Mouse (Mus musculus): ENCODE data around the gene Amt.

DNA sequence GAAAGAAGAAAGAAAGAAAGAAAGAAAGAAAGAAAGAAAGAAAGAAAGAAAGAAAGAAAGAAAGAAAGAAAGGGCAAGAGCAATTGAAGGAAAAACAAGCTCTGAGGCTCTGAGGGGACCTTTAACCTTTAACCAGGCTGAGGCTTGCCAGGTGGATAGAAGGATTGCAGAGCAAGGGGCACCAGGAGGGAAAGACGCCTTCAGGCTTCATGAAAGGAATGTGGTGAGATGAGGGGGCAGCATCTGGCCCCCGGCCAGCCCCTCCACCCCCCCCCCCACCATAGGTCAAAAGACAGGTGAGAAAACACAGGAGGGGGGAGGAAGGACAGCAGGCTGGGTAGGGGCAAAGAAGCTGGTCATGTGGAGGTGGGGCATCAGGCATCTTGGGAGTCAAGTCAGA is 24.7 kb upstream of the Amt start:
- no peak for TF ChIP-seq POLR2A (IDR thresholded peaks at IDR 0.05; ENCODE audit: control insufficient read depth, low read depth, low read length)
- no peak for TF ChIP-seq CTCF (IDR thresholded peaks at IDR 0.05; ENCODE audit: control insufficient read depth, insufficient read depth, insufficient replicate concordance, low read depth, low read length)
